ENCODE assay signal across 8 mouse cellular contexts in genomic region chr9:54069204-54069603, GRCm38 (mm10). TPM values are rescaled to one million over a fixed set of nuclear protein-coding genes. Genes with fewer than 3 reads are reported as not detected.
A peak's percentile ranks its signal among the peaks of the same experiment; 100 is the strongest.
DNase-seq lines count a peak whose midpoint lies in the region; ATAC-seq and TF ChIP-seq lines count a peak whose summit lies in the region.

No protein-coding gene starts in this region.

- no peak for TF ChIP-seq POLR2A in cortical plate, adult 2 months (IDR thresholded peaks at IDR 0.05; ENCODE audit: extremely low read depth, insufficient read depth, low read length)

- H3K4me3 ChIP-seq in heart, embryonic 16.5 days (ENCODE audit: low read length): peak overlapping the region; percentile 65
- peak overlapping the region; percentile 36 for H3K4me3 ChIP-seq in cortical plate, adult 2 months (ENCODE audit: insufficient read depth, low read length)
- H3K4me3 ChIP-seq in hindbrain, postnatal 0 days (ENCODE audit: low read length): peak overlapping the region; percentile 65
- peak overlapping the region; percentile 58 for H3K4me3 ChIP-seq in midbrain, embryonic 13.5 days (replicated peaks)

- H3K27ac ChIP-seq in heart, embryonic 16.5 days (ENCODE audit: low read length): no peak overlapping the region
- H3K27ac ChIP-seq in cortical plate, adult 2 months (ENCODE audit: insufficient read depth, low read length): no peak overlapping the region
- no peak overlapping the region for H3K27ac ChIP-seq in hindbrain, postnatal 0 days
- no peak overlapping the region for H3K27ac ChIP-seq in midbrain, embryonic 13.5 days

- no peak for TF ChIP-seq CTCF in cortical plate, adult 2 months (IDR thresholded peaks at IDR 0.05; ENCODE audit: extremely low read depth, insufficient read depth, low read length)
- TF ChIP-seq CTCF in hindbrain, postnatal 0 days (IDR thresholded peaks at IDR 0.05; ENCODE audit: low read depth): no peak

- DNase-seq in heart, adult 9 months (ENCODE audit: low spot score in 2 of 2): no peak
- no peak for DNase-seq in hindbrain, postnatal 0 days (ENCODE audit: low spot score)
- no peak for DNase-seq in adrenal gland, postnatal 25 days
- no peak for DNase-seq in cerebellum, postnatal 4 days (ENCODE audit: low spot score in 2 of 2)

- peak overlapping the region; percentile 61 for H3K9ac ChIP-seq in heart, embryonic 16.5 days (ENCODE audit: low read length)
- H3K9ac ChIP-seq in hindbrain, postnatal 0 days (replicated peaks; ENCODE audit: low read length): no peak overlapping the region
- 0 out of 2 replicates have a peak overlapping the region, but pooled peaks have one; percentile 73 for H3K9ac ChIP-seq in midbrain, embryonic 13.5 days (replicated peaks)

- peaks cover 12% of the 10 kb centered on the region for H3K4me1 ChIP-seq in heart, embryonic 16.5 days (ENCODE audit: control insufficient read depth, insufficient read depth, low read length)
- H3K4me1 ChIP-seq in cortical plate, adult 2 months (ENCODE audit: control insufficient read depth, insufficient read depth, low read length): no peaks in the 10 kb centered on the region
- peaks cover 9% of the 10 kb centered on the region for H3K4me1 ChIP-seq in hindbrain, postnatal 0 days (ENCODE audit: insufficient read depth, low read length)
- H3K4me1 ChIP-seq in midbrain, embryonic 13.5 days (replicated peaks): peaks cover 18% of the 10 kb centered on the region

- H3K9me3 ChIP-seq in heart, embryonic 16.5 days (replicated peaks; ENCODE audit: control insufficient read depth, low read length): no peaks in the 10 kb centered on the region
- H3K9me3 ChIP-seq in hindbrain, postnatal 0 days (ENCODE audit: low read length): no peaks in the 10 kb centered on the region
- H3K9me3 ChIP-seq in midbrain, embryonic 13.5 days: no peaks in the 10 kb centered on the region

- ATAC-seq in heart, embryonic 16.5 days (replicated peaks; ENCODE audit: extremely low read depth, insufficient read depth, low FRiP score): no peak
- no peak for ATAC-seq in hindbrain, postnatal 0 days
- no peak for ATAC-seq in midbrain, embryonic 13.5 days
- no peak for ATAC-seq in cerebellum, adult (ENCODE audit: insufficient number of reproducible peaks, low FRiP score, low TSS enrichment)

- no peaks in the 10 kb centered on the region for H3K36me3 ChIP-seq in heart, embryonic 16.5 days (ENCODE audit: control insufficient read depth, insufficient read depth)
- no peaks in the 10 kb centered on the region for H3K36me3 ChIP-seq in hindbrain, postnatal 0 days (ENCODE audit: insufficient read depth, low read length)
- H3K36me3 ChIP-seq in midbrain, embryonic 13.5 days: no peaks in the 10 kb centered on the region

- H3K4me2 ChIP-seq in heart, embryonic 16.5 days (ENCODE audit: low read depth, low read length): peak overlapping the region; percentile 98
- H3K4me2 ChIP-seq in hindbrain, postnatal 0 days (ENCODE audit: low read depth, low read length): peak overlapping the region; percentile 98
- H3K4me2 ChIP-seq in midbrain, embryonic 13.5 days (replicated peaks): peak overlapping the region; percentile 99

- 53% methylated on average over 5 of the region's 5 CpGs for WGBS in heart, embryonic 16.5 days
- WGBS in hindbrain, postnatal 0 days: 52% methylated on average over 5 of the region's 5 CpGs
- WGBS in midbrain, embryonic 13.5 days: 58% methylated on average over 5 of the region's 5 CpGs

- H3K27me3 ChIP-seq in heart, embryonic 16.5 days (ENCODE audit: control insufficient read depth, insufficient read depth, low read length): peaks cover 24% of the 10 kb centered on the region
- no peaks in the 10 kb centered on the region for H3K27me3 ChIP-seq in hindbrain, postnatal 0 days (ENCODE audit: insufficient read depth, low read length)
- peaks cover 30% of the 10 kb centered on the region for H3K27me3 ChIP-seq in midbrain, embryonic 13.5 days

RNA-seq across cellular contexts. Expression of gene Tnfaip8l3, which starts 1.0 kb away (rescaled TPM):
- 0.42 and 0.45 TPM in 2 replicates for polyA plus RNA-seq in heart, embryonic 16.5 days (2015; fragmentation: Nextera tagmentation; extraction: Ambion mirVana)
- 3.6 and 3.7 TPM in 2 replicates for polyA plus RNA-seq in cortical plate, adult 2 months (2012; rRNA removed)
- total RNA-seq in hindbrain, postnatal 0 days (2014; rRNA removed): 2.4 and 3.3 TPM in 2 replicates
- 0.91 and 1.2 TPM in 2 replicates for polyA plus RNA-seq in hindbrain, postnatal 0 days (2015; fragmentation: Nextera tagmentation; extraction: Ambion mirVana)
- polyA plus RNA-seq in midbrain, embryonic 13.5 days (2015; fragmentation: Nextera tagmentation; extraction: Ambion mirVana): 0.12 and 0.22 TPM in 2 replicates
- total RNA-seq in adrenal gland, postnatal 25 days (2021): 0.15 TPM in 1 of 2 replicates, not detected in the other
